Mouse (Mus musculus) cortical plate, adult 2 months (tissue): Measurements from ENCODE around the gene 4932414N04Rik. TPM values are rescaled to one million over a fixed set of nuclear protein-coding genes. Genes with fewer than 3 reads are reported as not detected.
A peak's percentile ranks its signal among the peaks of the same experiment; 100 is the strongest.

Experiments used
- H3K27ac ChIP-seq: fragments of 200-500 bp; 2 replicates; pipeline ENCODE4 v1.5.1; 2012; ENCODE audit warnings: low read length, control low read depth, inconsistent platforms; ENCODE audit not compliant: insufficient read depth
- H3K4me1 ChIP-seq: fragments of 200-500 bp; 2 replicates; pipeline ENCODE4 v1.6.1; 2011; ENCODE audit warnings: low read length; ENCODE audit not compliant: control insufficient read depth, insufficient read depth
- H3K4me3 ChIP-seq: fragments of 200-500 bp; 2 replicates; pipeline ENCODE4 v1.5.1; 2011; ENCODE audit warnings: mild to moderate bottlenecking, low read length, control low read depth; ENCODE audit not compliant: insufficient read depth
- CTCF ChIP-seq: fragments of 200-500 bp; IDR thresholded peaks from 2 replicates; pipeline ENCODE4 v1.5.1; 2011; ENCODE audit warnings: mild to moderate bottlenecking, control low read depth, low read length; ENCODE audit not compliant: insufficient read depth; ENCODE audit errors: extremely low read depth
- POLR2A ChIP-seq: fragments of 200-500 bp; IDR thresholded peaks from 2 replicates; pipeline ENCODE4 v1.6.1; 2011; ENCODE audit warnings: mild to moderate bottlenecking, low read length, control low read depth; ENCODE audit not compliant: insufficient read depth; ENCODE audit errors: extremely low read depth
- polyA plus RNA-seq: library from polyadenylated mRNA; depleted of rRNA; stranded (reverse); fragments of >200 nt; gene quantifications from 2 replicates; pipeline ENCODE4 v1.2.3, GENCODE M21; 2012; rRNA removed

4932414N04Rik gene
- polyA plus RNA-seq, 1 experiment = 0.04 TPM

- Histone ChIP-seq H3K4me1 (peaks cover 2% of the 10 kb centered on the region; the same call in 1 of the 2 replicates), H3K4me3 (no peak overlapping the region), H3K27ac (no peak overlapping the region)
- TF ChIP-seq POLR2A (no peak), CTCF (peak; percentile 97)
Observed at GRCm38 (mm10) chr2:68784710-68785427, 128.6 kb downstream of the 4932414N04Rik start.

- Histone ChIP-seq H3K4me1 (peaks cover 2% of the 10 kb centered on the region; the same call in 1 of the 2 replicates), H3K4me3 (no peak overlapping the region), H3K27ac (no peak overlapping the region)
- TF ChIP-seq POLR2A (no peak), CTCF (no peak)
Observed at GRCm38 (mm10) chr2:68787161-68787675, 130.9 kb downstream of the 4932414N04Rik start.

DNA sequence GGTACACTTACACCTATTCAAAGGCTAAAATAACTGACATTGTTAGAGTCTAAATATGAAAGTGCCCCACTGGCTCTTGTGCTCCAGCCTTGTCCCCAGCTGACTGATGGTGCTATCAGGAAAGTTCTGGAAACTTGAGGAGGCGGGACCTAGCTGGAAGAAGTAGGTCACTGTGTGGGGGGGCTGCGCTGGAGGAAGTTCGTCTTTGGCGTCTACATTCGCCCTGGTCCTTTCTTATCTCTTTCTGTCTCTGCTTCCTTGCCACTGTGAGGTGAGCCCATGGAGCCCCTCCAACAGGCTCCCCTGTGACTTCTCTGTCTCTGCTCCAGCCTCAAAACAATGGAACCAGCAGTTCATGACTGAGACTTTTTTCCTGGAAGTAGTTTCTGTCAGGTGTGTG, 136.0 kb downstream of the 4932414N04Rik start:
- H3K27ac ChIP-seq = no peak overlapping the region
- no peak for TF ChIP-seq POLR2A
- TF ChIP-seq CTCF = no peak
- no peak overlapping the region for H3K4me3 ChIP-seq
- H3K4me1 ChIP-seq = no peaks in the 10 kb centered on the region; the same call in 1 of the 2 replicates

DNA sequence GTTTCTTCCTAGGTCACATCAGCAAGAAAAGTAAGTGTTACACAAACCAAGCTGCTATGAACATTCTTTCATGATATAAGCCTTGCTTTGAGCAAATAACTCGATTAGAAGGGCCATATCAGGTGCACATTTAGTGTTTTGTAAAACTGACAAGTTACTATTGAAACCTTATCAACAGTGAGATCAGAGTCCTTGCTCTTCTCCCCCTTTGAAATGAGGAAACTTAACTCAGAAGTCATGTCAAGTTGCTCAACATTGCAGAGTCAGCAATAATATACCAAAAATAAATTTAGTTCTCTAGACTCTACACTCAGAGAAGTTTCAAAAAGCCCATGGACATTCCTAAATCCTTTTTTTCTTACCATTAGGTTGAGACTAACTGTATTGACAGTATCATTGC, 137.2 kb downstream of the 4932414N04Rik start:
- Histone ChIP-seq H3K27ac (no peak overlapping the region), H3K4me1 (no peaks in the 10 kb centered on the region; the same call in 1 of the 2 replicates), H3K4me3 (no peak overlapping the region)
- TF ChIP-seq POLR2A = no peak
- TF ChIP-seq CTCF = no peak

- Histone ChIP-seq H3K4me1 (no peaks in the 10 kb centered on the region; the same call in 1 of the 2 replicates), H3K27ac (no peak overlapping the region), H3K4me3 (no peak overlapping the region)
- TF ChIP-seq POLR2A = no peak
Observed at GRCm38 (mm10) chr2:68794181-68794580, 137.9 kb downstream of the 4932414N04Rik start.

DNA sequence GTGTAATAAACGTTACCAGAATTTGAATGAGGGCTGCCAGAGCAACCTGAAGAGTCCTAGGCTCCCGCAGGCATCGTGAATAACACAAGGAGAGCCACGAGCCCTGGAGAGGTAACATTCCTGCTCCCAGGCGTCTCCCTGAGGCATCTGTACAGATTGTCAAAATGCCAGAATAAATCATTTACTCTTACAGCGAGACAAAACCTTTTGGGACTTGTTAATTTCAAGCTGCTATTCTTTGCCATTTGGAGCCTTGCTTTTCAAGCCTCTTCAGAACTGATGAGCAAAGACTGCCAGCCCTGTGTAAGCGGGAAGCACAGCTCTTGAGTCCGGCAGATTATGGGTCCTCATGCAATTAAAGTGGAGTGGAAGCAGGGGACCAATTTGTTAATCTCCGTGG, 138.3 kb downstream of the 4932414N04Rik start:
- no peak overlapping the region for H3K27ac ChIP-seq

GRCm38 (mm10) chr2:68796011-68796775, 139.9 kb downstream of the 4932414N04Rik start:
- H3K4me1 ChIP-seq = no peaks in the 10 kb centered on the region; the same call in 1 of the 2 replicates
- H3K4me3 ChIP-seq = no peak overlapping the region
- no peak overlapping the region for H3K27ac ChIP-seq
- no peak for TF ChIP-seq CTCF
- TF ChIP-seq POLR2A = no peak

More for the DNA sequence above, 138.3 kb downstream of the 4932414N04Rik start:
- Histone ChIP-seq H3K4me1 (no peaks in the 10 kb centered on the region; the same call in 1 of the 2 replicates), H3K4me3 (no peak overlapping the region)
- TF ChIP-seq CTCF = no peak
- TF ChIP-seq POLR2A = no peak

GRCm38 (mm10) chr2:68797106-68797505, 140.8 kb downstream of the 4932414N04Rik start:
- Histone ChIP-seq H3K4me1 (no peaks in the 10 kb centered on the region; the same call in 1 of the 2 replicates), H3K27ac (no peak overlapping the region), H3K4me3 (no peak overlapping the region)
- TF ChIP-seq CTCF = no peak
- no peak for TF ChIP-seq POLR2A

Other genes with a start within 250 kb of the 4932414N04Rik start
- gene Stk39, start 184.2 kb upstream of the 4932414N04Rik start, polyA plus RNA-seq = 30.0 and 32.7 TPM in 2 replicates
- gene 4933409G03Rik, start 74.1 kb upstream of the 4932414N04Rik start, polyA plus RNA-seq = not detected in 2 replicates
- gene Cers6, start 205.0 kb downstream of the 4932414N04Rik start, polyA plus RNA-seq = 25.7 and 26.5 TPM in 2 replicates